Mouse (Mus musculus) thymus, postnatal 25 days (tissue): ENCODE results near the gene 4933407L21Rik.

ENCODE experiments used
- DNase-seq: peaks from one replicate; pipeline ENCODE4 v3.0.0; 2022

4933407L21Rik gene

GRCm38 (mm10) chr1:85916830-85917450 is 11.3 kb upstream of the 4933407L21Rik start:
- DNase-seq, result no peak

- DNase-seq, result no peak
These were observed 8.7 kb upstream of the 4933407L21Rik start for GRCm38 (mm10) chr1:85919621-85920020.

- DNase-seq, result no peak
These were observed 6.6 kb upstream of the 4933407L21Rik start for GRCm38 (mm10) chr1:85921725-85922124.

GRCm38 (mm10) chr1:85922127-85922864 is 6.0 kb upstream of the 4933407L21Rik start:
- DNase-seq, result no peak

- DNase-seq, result no peak
These were observed 5.4 kb upstream of the 4933407L21Rik start for GRCm38 (mm10) chr1:85922865-85923211.

GRCm38 (mm10) chr1:85925183-85925582 is 3.1 kb upstream of the 4933407L21Rik start:
- DNase-seq, result no peak

- peak; percentile 23 for DNase-seq
These were observed 394 bp downstream of the 4933407L21Rik start for GRCm38 (mm10) chr1:85928688-85929065.

- no peak for DNase-seq
These were observed 1.1 kb downstream of the 4933407L21Rik start for GRCm38 (mm10) chr1:85929406-85929805.

- DNase-seq, result no peak
These were observed 2.9 kb downstream of the 4933407L21Rik start for GRCm38 (mm10) chr1:85931170-85931569.

GRCm38 (mm10) chr1:85933226-85933625 is 4.9 kb downstream of the 4933407L21Rik start:
- no peak for DNase-seq

GRCm38 (mm10) chr1:85933631-85934465 is 5.6 kb downstream of the 4933407L21Rik start:
- DNase-seq, result no peak

- DNase-seq, result no peak
These were observed 6.3 kb downstream of the 4933407L21Rik start for GRCm38 (mm10) chr1:85934560-85934959.

GRCm38 (mm10) chr1:85935148-85935852 is 7.0 kb downstream of the 4933407L21Rik start:
- peak; percentile 72 for DNase-seq

- no peak for DNase-seq
These were observed 8.0 kb downstream of the 4933407L21Rik start for GRCm38 (mm10) chr1:85936265-85936664.

- DNase-seq, result no peak
These were observed 9.0 kb downstream of the 4933407L21Rik start for GRCm38 (mm10) chr1:85937323-85937722.

GRCm38 (mm10) chr1:85942318-85942717 is 14.0 kb downstream of the 4933407L21Rik start:
- no peak for DNase-seq

- no peak for DNase-seq
These were observed 20.9 kb downstream of the 4933407L21Rik start for GRCm38 (mm10) chr1:85949085-85949684.

- no peak for DNase-seq
These were observed 26.9 kb downstream of the 4933407L21Rik start for GRCm38 (mm10) chr1:85955150-85955549.

GRCm38 (mm10) chr1:85957290-85957689 is 29.0 kb downstream of the 4933407L21Rik start:
- DNase-seq, result peak; percentile 32

- peak; percentile 53 for DNase-seq
These were observed 29.8 kb downstream of the 4933407L21Rik start for GRCm38 (mm10) chr1:85957942-85958619.

- DNase-seq, result peak; percentile 39
These were observed 31.0 kb downstream of the 4933407L21Rik start for GRCm38 (mm10) chr1:85959129-85959888.
